Mouse (Mus musculus) gastrocnemius, postnatal 14 days (tissue): ENCODE measurements around the gene 6330409D20Rik. TPM values are rescaled to one million over a fixed set of nuclear protein-coding genes. Genes with fewer than 3 reads are reported as not detected.

Source experiments
- DNase-seq: peaks from one replicate; pipeline ENCODE4 v3.0.0; 2021; ENCODE audit warnings: mixed read lengths
- intact Hi-C: fragments of 180-260 bp; cut with DNase I; formaldehyde crosslinking; loops from one replicate; pipeline ENCODE4 v1.15.1; 2025; ENCODE audit warnings: low total_unique reads
- total RNA-seq, 2 experiments: library from RNA; stranded (reverse); gene quantifications; 2 replicates each; pipeline ENCODE4 v1.2.3; 2021

6330409D20Rik gene
- total RNA-seq, 2 experiments from 2014 or later, result not detected

DNA sequence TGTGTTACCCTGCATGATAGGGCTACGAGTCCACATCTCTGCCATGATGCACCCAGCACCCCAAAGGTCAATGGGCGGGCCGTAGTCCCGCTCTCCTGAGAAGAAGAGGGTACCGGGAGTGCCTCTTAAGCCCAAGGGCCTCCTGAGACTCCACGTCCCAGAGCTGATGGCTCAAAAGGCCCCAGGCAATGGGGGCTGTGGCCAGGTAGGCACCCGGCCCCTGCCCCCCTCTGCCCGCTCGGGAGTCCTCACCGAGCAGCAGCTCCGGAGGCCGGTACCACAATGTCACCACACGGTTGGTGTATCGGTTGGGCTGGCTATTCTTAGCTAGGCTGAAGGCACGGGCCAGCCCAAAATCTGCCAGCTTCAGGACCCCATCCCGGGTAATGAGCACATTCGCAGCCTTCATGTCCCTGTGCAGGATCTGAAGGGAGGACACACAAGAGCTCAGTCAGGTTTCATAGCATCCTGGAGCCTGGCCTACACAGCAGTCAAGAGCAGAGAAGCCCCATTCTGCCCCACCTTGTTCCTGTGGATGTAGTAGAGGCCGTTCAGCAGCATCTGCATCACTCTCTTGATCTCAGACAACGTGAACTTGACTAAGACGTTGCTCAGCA lies 31.2 kb downstream of the 6330409D20Rik start:
- no peak for DNase-seq
- intact Hi-C loops, result loop anchor here (2.0 kb wide), 1 partner anchor 13 kb away; no protein-coding TSS in a partner anchor

DNA sequence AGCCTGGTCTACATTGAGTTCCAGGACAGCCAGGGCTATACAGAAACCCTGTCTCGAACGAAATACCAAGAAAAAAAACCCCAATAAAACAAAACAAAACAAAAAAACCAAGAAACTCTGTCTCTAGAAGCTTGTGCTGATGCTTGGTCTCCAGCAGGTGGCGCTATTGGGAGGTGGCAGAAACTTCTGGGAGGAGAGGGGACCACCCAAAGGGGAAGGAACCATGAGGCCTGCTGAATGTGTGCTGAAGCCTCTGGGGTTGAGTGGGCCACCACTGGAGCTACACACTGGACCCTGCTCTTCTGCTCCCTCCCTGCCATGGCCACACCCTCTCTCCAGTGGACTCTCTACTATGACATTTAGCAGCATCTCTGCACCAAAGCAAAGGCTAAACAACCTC lies 32.2 kb downstream of the 6330409D20Rik start:
- DNase-seq, result peak; percentile 72
- intact Hi-C loops, result no loop called here

DNA sequence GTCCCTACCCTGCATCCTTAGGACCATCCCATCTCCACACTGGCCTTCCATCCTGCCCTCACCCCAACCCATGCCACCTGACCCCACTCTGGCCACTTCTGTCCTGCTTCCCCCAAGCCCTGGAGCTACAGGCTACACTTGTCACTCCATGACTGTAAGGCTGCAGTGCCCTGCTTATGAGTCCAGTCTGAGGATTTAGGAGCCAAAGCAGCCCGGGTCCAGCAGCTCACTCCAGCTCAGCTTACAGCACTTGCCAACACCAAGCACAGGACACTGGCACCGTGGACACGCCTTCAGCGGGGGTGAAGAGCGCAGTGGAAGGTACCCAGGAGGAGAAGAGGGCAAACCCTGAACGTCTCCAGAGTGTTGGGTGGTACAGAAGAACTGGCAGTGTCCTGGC lies 33.8 kb downstream of the 6330409D20Rik start:
- no peak for DNase-seq
- intact Hi-C loops, result no loop called here

DNA sequence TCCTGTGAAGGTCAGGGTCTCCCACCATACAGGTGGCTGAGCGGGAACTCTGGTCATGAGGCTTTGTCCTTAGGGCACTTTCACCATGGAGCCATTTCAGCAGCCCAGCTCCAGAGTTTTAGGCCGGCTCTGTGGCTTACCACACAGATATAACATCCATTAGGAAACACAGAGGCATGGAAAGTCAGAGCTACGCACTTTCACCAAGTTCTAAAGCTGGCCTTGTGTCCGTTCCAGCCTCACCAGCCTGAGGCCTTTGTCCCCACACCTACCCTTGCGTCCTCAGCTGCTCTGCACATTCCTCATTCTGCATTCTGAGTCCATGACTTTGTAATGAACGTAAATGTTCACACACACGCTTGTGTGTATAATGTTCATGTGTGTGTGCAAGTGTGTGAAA lies 35.8 kb downstream of the 6330409D20Rik start:
- intact Hi-C loops, result no loop called here
- DNase-seq, result no peak

DNA sequence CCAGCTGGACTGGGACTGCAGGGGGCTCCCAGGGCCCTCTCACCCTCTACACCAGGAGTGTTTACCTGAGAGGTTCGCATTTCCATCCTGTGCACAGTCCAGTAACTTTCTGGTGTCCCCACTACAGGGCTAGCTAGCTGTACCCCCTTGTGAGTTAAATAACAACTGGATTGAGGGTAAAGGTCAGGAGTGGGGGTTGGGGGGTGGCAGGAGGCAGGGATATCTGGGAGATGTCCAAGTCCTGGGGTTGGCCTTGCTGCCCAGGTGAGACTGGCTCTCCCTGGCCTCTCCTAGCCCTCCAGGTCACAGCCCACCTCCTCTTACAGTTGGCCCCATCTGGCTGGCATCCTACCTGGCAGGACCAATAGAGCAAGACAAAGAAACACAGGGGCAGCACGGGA lies 36.8 kb downstream of the 6330409D20Rik start, which contains the start of gene Fpgs:
Gene Fpgs, minus strand, starts transcription at position 125 of the 401 bp plus-strand sequence.
- no peak for DNase-seq
- intact Hi-C loops, result no loop called here

DNA sequence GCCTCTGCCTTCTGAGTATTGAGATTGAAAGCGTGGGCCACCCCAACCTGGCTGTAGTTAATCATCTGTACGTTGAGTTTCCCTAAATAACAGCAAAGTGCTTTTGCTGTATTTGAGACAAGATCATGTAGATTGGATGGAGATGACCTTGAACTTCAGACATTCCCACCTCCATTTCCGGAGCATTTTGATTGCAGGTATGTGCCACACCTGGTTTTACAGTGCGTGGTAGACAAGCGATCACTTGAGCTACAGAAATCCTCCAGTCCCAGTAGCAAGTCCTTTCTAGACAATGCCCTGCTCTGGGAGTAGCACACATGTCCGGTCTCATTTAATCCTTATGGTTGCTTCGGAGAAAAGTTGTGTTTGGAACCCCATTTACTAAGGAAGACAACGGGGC lies 37.8 kb downstream of the 6330409D20Rik start:
- DNase-seq, result no peak
- intact Hi-C loops, result no loop called here

DNA sequence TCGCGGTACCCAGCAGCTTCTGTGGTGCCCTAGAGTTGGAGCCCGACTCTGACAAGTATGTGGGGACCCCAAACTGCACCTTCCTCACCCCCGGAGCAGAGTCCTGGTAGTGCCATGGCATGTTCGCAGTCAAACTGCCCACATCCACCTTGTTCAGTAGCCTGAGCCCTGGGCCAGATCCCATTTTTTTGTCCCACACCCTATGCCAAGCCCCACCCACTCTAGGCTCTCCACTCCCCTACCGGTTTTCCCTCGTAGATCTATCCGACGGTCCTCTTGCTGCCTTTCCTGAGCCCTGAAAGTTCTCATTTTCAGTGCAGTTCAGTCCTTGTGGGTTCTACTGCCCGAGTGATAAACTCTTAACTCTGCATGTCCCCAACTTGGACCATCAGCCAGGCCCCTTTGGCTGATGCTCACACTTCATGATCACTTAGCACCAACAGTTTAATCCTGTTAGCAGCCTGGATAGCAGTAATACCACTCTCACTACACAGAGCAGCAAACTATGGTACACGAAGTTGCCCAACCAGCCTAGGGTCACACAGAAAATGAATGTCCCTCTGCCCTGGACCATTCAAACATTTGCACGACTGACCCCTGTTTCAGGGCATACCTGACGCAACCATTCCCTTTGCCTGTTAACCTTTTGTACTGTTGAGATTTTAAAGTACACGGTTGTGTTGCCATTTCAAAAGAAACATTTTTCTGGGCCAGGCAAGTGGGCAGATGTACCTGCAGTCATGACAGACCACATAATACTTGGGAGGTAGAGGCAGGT lies 39.7 kb downstream of the 6330409D20Rik start:
- no peak for DNase-seq
- intact Hi-C loops, result no loop called here

DNA sequence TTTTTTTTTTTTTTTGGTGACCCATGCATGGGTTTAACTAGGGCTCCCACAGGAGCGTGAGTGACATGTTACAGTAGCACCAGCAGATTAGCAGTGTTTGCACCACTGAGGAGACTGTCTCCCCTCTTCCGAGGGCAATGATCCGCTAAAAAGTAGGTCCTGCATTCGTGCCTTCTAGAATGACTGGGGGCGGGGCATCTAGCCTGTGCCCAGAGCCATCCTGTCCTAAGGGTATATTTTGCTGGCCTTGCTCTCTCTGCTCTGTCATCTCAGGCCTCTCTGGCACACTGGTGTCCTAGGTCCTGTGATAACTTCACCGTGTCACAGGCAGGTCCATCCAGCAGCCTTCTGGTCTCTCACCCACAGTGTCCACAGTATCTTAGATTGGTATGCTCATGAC lies 41.1 kb downstream of the 6330409D20Rik start:
- DNase-seq, result no peak
- intact Hi-C loops, result no loop called here

DNA sequence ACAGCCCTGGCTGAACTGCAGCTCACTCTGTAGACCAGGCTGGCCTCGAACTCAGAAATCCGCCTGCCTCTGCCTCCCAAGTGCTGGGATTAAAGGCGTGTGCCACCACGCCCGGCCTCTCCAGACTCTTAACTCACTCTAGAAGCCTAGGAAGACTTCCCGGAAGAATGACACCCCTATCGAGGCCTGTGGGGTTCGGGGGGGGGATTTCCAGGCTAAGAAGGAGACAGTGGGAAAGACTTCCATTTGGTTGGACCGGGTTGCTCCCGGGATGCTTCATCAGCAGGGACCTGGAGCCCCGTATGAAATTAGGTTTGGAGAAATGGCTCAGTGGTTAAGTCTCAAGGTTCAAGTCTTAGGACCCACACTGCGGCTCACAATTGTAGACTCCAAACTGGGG lies 46.1 kb downstream of the 6330409D20Rik start:
- peak; percentile 4 for DNase-seq
- intact Hi-C loops, result no loop called here

DNA sequence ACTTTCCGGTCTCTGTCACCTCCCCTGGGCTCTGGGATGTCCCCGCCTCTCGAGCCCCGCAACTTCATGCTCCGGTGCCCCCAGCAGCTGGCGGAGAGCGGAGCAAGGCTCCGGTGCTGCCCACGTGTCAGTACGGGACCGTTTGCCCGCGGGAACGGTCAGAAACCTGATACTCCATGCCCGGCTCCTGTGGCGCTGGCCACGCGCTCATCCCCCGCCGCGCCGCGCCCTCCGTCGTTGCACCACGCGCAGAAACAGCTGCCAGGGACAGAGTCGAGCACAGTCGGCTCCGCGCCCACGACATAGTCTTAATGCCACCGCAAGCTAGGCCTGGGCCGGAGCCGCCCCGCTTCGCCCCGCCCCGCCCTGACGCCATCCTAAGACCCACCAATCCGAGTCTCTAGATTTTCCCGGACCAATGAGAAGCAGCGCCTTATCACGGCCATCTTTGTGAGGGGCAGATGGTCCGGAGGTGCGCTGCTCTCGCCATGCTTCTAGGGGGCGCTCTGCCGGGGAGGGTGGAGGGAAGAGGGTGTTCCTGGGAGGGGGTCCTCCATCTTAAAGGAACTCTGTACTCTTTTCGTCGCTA lies 46.9 kb downstream of the 6330409D20Rik start:
- intact Hi-C loops, result no loop called here
- DNase-seq, result peak; percentile 96

DNA sequence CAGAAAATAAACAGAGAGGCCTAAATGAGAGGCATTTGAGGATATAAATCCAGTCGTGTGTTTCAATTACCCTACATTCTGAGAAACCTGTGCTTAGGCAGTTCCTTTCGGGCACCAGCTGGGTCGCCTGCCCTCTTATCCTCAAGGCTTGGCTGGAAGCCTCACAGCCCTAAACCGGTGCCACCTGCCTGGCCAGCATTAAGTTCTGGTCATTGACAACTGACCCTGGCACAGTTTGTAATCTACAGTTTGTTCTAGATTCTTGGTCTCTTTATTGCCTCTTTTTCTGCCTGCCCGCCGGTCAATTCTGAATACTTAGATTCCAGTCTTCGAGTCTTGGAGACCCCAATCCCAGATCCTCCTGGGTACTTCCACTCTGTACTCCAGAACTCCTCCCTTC lies 47.5 kb downstream of the 6330409D20Rik start:
- DNase-seq, result peak; percentile 21
- intact Hi-C loops, result no loop called here

DNA sequence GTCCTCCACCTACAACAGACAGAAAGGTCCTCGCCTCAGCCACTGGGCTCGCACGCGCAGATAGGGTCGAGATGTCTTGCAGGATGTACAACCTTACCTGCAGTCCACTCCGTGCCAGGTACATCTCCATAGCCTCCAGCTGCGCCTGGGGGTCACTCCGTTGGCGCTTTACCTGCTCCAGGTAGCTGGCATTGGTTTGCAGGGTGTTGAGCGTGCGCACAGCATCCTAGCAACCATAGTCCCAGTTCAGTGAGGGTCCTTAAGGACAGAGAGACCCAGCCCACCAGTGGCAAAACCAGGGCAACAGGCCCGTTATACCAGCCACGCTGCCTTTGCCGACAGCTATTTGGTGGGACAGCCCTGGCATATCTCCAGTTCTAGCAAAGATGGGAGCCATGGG lies 48.3 kb downstream of the 6330409D20Rik start:
- DNase-seq, result no peak

DNA sequence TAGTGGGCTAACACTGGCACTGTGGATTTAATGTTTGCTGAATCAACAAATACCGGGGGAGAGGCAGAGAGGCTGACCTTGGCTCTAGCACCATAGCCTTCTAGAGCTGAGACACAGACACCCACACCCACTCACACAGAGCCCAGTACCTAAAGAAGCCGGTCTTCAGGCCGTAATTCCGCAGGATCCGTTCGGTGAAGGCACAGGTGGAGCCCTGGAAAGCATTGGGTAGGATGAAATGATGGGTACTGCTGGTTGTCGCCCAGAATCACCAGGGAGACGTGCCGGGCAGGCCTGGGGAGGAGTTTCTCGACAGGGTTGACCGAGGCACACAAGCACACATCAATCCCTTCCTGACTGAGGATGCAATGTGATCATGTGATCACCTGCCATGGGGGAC lies 49.8 kb downstream of the 6330409D20Rik start:
- no peak for DNase-seq
- intact Hi-C loops, result loop anchor here (2.0 kb wide), 1 partner anchor 60 kb away; no protein-coding TSS in a partner anchor

More for the DNA sequence above, 48.3 kb downstream of the 6330409D20Rik start:
- intact Hi-C loops, result no loop called here

DNA sequence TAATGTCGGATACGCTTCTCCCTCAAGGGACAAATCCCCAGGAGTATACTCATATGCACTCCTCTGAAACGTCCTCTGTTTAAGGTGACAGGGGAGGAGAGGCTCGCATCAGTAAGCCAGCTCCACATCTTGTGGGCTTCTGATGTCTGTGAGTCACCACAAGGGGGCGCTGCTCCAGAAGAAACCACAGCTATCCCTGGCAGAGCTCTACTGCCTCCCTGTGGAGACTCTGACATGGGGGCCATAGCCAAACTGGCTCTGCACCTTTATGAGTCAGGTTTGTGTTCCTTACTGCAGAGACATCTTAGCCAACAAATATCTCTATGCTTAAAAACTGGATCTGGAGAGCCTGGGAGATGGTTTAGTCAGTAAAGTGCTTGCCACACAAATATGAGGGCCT lies 51.4 kb downstream of the 6330409D20Rik start:
- intact Hi-C loops, result loop anchor here (5.0 kb wide), 1 partner anchor 112 kb away; the partner anchor contains the start of gene 9430097D07Rik
- peak; percentile 91 for DNase-seq

DNA sequence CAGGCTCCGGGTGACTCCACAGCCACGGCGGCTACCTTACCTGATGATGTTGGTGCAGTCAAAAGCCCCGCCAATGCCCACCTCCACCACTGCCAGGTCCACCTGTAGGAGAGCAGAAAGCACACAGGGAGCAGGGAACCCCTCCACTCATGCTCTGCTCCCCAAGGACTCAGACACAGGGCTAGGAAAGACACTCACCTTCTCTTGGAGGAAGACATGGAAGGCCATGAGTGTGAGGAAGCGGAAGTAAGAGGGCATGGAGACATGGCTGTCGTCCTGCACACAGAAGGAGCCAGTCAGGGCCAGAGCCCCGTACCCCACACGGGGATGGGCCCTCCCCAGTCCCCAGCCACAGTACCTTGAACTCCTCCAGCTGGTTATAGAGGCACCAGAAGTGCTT lies 53.3 kb downstream of the 6330409D20Rik start:
- no peak for DNase-seq
- intact Hi-C loops, result loop anchor here (5.0 kb wide), 1 partner anchor 110 kb away; the partner anchor contains the start of gene 9430097D07Rik

DNA sequence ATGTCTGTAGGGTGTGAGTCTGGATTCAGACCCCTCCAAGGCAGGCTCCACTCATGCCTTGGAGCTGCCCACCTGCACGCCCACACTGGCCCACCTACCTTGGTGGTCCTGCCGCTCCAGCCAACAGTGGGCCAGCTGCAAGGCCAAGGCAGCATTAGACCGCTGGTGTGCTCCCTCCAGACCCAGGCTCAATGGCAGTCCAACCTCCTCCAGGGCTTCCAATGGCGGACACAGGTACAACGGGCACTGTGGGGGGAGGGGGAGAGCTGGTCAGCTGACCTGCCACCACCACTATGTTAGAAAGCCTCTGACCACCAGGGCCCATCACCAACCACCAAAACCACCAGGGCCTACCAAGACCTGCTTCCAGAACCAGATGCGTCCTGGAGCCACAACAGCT lies 54.2 kb downstream of the 6330409D20Rik start:
- DNase-seq, result no peak
- intact Hi-C loops, result loop anchor here (5.0 kb wide), 1 partner anchor 109 kb away; the partner anchor contains the start of gene 9430097D07Rik

DNA sequence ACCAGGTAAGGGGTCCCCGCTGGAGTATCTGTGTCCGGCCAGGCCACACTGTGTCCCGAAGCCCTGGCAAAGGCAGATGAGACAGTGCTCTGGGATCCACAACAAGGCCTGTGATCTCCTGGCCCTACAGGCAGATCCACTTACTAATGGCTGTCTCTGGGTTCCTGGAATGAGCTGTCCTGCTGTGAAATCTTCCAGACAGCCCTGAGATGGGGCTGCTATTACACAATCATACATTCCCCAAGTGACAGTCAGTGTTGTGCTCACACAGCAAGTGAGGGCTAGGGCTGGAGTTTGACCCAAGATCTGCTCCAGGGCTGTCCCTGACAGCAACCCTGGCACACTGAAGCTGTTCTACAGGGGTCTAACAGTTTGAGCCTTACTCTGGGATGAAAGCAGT lies 55.0 kb downstream of the 6330409D20Rik start:
- no peak for DNase-seq

DNA sequence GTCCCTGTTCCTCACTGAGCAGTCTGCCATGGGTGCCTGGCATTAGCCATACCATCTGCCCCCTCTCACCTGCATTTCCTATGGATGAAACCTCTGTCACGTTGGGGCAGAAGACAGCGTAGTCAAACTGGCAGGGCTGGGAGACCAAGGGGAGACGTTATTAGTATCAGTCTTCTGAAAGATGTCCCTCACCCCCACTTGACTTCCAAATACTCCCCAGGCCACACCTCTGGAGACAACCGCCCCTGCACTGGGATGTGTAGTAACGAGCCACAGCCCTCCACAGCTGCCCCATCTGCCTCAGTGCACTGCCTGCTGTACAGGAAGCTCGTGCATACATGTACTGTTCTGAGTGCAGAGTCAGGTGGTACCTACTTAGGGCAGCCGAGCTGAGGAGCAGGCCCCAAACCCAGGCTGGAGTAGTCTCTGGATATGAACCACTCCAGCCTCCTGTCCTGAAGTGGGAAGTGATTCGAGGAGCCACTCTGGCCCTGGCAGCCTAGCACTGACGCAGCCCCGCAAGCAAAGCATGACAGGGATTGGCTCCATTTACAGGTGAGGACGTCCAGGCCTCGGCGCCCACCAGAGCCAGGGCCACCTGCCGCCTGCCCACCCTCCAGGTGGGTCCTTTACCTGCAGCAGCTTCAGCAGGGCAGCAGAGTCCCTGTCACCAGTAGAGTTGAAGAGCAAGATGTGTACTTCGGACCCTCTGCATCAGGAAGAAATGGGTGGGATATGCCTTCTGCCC lies 56.0 kb downstream of the 6330409D20Rik start:
- no peak for DNase-seq
- intact Hi-C loops, result loop anchor here (5.0 kb wide), 2 partner anchors 43 to 108 kb away; partner anchors contain the start of gene 9430097D07Rik

More for the DNA sequence above, 55.0 kb downstream of the 6330409D20Rik start:
- intact Hi-C loops, result loop anchor here (5.0 kb wide), 1 partner anchor 109 kb away; the partner anchor contains the start of gene 9430097D07Rik

DNA sequence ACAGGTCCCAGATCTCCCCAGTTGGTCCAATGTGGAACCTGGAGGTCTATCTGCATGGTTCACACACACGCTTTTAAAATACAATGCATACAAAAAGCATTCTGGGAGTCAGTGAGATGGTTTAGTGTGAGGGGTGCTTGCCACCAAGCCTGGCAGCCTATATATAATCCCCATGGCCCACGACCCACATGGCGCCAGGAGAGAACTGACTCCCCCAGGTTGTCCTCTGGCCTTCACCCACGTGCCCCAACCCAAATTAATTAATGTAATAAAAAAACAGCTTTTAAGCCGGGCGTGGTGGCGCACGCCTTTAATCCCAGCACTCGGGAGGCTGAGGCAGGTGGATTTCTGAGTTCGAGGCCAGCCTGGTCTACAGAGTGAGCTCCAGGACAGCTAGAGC lies 57.1 kb downstream of the 6330409D20Rik start:
- DNase-seq, result no peak
- intact Hi-C loops, result loop anchor here (5.0 kb wide), 1 partner anchor 41 kb away; no protein-coding TSS in a partner anchor
